Mouse (Mus musculus) neural tube, embryonic 12.5 days (tissue): Measurements from ENCODE around the gene Tanc1. TPM values are rescaled to one million over a fixed set of nuclear protein-coding genes. Genes with fewer than 3 reads are reported as not detected.

ENCODE experiments used
- ATAC-seq: fragments of 200-750 bp; cut with Nextera tagmentation; 2 replicates; pipeline ENCODE4 v1.8.0; 2017; ENCODE audit warnings: low read depth, mild to moderate bottlenecking, moderate TSS enrichment, moderate library complexity; ENCODE audit not compliant: low FRiP score
- H3K27ac ChIP-seq: fragments of 300-500 bp; sonication (generic); 2 replicates; pipeline ENCODE4 v1.5.1; 2016
- H3K27me3 ChIP-seq: fragments of 300-500 bp; sonication (generic); replicated peaks from 2 replicates; pipeline ENCODE4 v1.6.1; 2016; ENCODE audit warnings: mild to moderate bottlenecking
- H3K36me3 ChIP-seq: fragments of 300-500 bp; sonication (generic); 2 replicates; pipeline ENCODE4 v1.6.1; 2016; ENCODE audit warnings: mild to moderate bottlenecking
- H3K4me1 ChIP-seq: fragments of 300-500 bp; sonication (generic); 2 replicates; pipeline ENCODE4 v1.6.1; 2016
- H3K4me2 ChIP-seq: fragments of 300-500 bp; sonication (generic); replicated peaks from 2 replicates; pipeline ENCODE4 v1.6.1; 2016; ENCODE audit warnings: mild to moderate bottlenecking
- H3K4me3 ChIP-seq: fragments of 300-500 bp; sonication (generic); 2 replicates; pipeline ENCODE4 v1.5.1; 2016
- H3K9ac ChIP-seq: fragments of 300-500 bp; sonication (generic); 2 replicates; pipeline ENCODE4 v1.6.1; 2016; ENCODE audit warnings: mild to moderate bottlenecking
- H3K9me3 ChIP-seq: fragments of 300-500 bp; sonication (generic); 2 replicates; pipeline ENCODE4 v1.6.1; 2016; ENCODE audit warnings: mild to moderate bottlenecking
- WGBS: fragments of 180-500 bp; shearing (Covaris S2); methylation state at CpG from one replicate; pipeline ENCODE4 v1.1.7; 2016; 5-methylcytosine and 5-hydroxymethylcytosine counted together
- polyA plus RNA-seq: library from polyadenylated mRNA; unstranded; fragments of >200 nt; fragmentation: Nextera tagmentation; extraction: Ambion mirVana; gene quantifications from 2 replicates; pipeline ENCODE4 v1.2.1, GENCODE M21; 2016

Tanc1 gene
- polyA plus RNA-seq, 1 experiment from 2014 or later: 15.9 TPM

- Histone ChIP-seq H3K36me3 (peaks cover 2% of the 10 kb centered on the region; the same call in 1 of the 2 replicates), H3K4me1 (no peaks in the 10 kb centered on the region), H3K4me2 (no peak overlapping the region), H3K27ac (no peak overlapping the region), H3K9ac (no peak overlapping the region), H3K9me3 (peaks cover 7% of the 10 kb centered on the region; the same call in 1 of the 2 replicates), H3K4me3 (no peak overlapping the region), H3K27me3 (no peaks in the 10 kb centered on the region)
- ATAC-seq: no peak
- 89% methylated on average over 15 of the region's 15 CpGs for WGBS
Observed at GRCm38 (mm10) chr2:59876482-59876881, 264.6 kb downstream of the Tanc1 start.

- H3K27me3 ChIP-seq: no peaks in the 10 kb centered on the region
- H3K4me3 ChIP-seq: no peak overlapping the region
- H3K4me2 ChIP-seq: no peak overlapping the region
- H3K9me3 ChIP-seq: peaks cover 7% of the 10 kb centered on the region; the same call in 1 of the 2 replicates
- WGBS: 80% methylated on average over 4 of the region's 4 CpGs
- no peak overlapping the region for H3K9ac ChIP-seq
- H3K4me1 ChIP-seq: no peaks in the 10 kb centered on the region
- no peaks in the 10 kb centered on the region; the same call in 1 of the 2 replicates for H3K36me3 ChIP-seq
- H3K27ac ChIP-seq: no peak overlapping the region
- no peak for ATAC-seq
Observed at GRCm38 (mm10) chr2:59877335-59877734, 265.5 kb downstream of the Tanc1 start.

- Histone ChIP-seq H3K4me1 (no peaks in the 10 kb centered on the region), H3K4me2 (no peak overlapping the region), H3K4me3 (no peak overlapping the region), H3K9ac (no peak overlapping the region), H3K36me3 (no peaks in the 10 kb centered on the region; the same call in 1 of the 2 replicates), H3K27me3 (no peaks in the 10 kb centered on the region), H3K27ac (no peak overlapping the region), H3K9me3 (peaks cover 7% of the 10 kb centered on the region; the same call in 1 of the 2 replicates)
- ATAC-seq: no peak
- WGBS: 77% methylated on average over 19 of the region's 19 CpGs
Observed at GRCm38 (mm10) chr2:59878221-59878620, 266.4 kb downstream of the Tanc1 start.

- Histone ChIP-seq H3K9ac (no peak overlapping the region), H3K4me2 (peak overlapping the region; percentile 90), H3K27me3 (no peaks in the 10 kb centered on the region), H3K4me3 (peak overlapping the region; percentile 72; the same call in 1 of the 2 replicates), H3K4me1 (no peaks in the 10 kb centered on the region), H3K27ac (no peak overlapping the region), H3K36me3 (no peaks in the 10 kb centered on the region), H3K9me3 (peaks cover 7% of the 10 kb centered on the region; the same call in 1 of the 2 replicates)
- ATAC-seq: no peak
- WGBS: 88% methylated on average over 6 of the region's 6 CpGs
Observed at GRCm38 (mm10) chr2:59881404-59881803, 269.6 kb downstream of the Tanc1 start.

- Histone ChIP-seq H3K4me1 (no peaks in the 10 kb centered on the region), H3K9ac (peak within 1 kb of the TSS; percentile 67), H3K4me2 (peak within 1 kb of the TSS; percentile 90), H3K36me3 (no peaks in the 10 kb centered on the region), H3K9me3 (peaks cover 7% of the 10 kb centered on the region; the same call in 1 of the 2 replicates), H3K4me3 (peak within 1 kb of the TSS; percentile 72), H3K27me3 (no peaks in the 10 kb centered on the region), H3K27ac (no peak within 1 kb of the TSS)
- peak; percentile 95 for ATAC-seq
- 7% methylated on average over 57 of the region's 57 CpGs for WGBS
Observed at GRCm38 (mm10) chr2:59881831-59882741, 270.2 kb downstream of the Tanc1 start, which contains the start of gene Wdsub1. Gene Wdsub1, minus strand, starts transcription at chr2:59882591.

GRCm38 (mm10) chr2:59882742-59883281 is 271.0 kb downstream of the Tanc1 start:
- Histone ChIP-seq H3K36me3 (no peaks in the 10 kb centered on the region), H3K4me3 (peak overlapping the region; percentile 72), H3K4me1 (no peaks in the 10 kb centered on the region), H3K27ac (no peak overlapping the region), H3K9ac (no peak overlapping the region), H3K4me2 (peak overlapping the region; percentile 90), H3K9me3 (peaks cover 7% of the 10 kb centered on the region; the same call in 1 of the 2 replicates), H3K27me3 (no peaks in the 10 kb centered on the region)
- WGBS: 75% methylated on average over 8 of the region's 8 CpGs
- ATAC-seq: peak; percentile 23; the same call in 1 of the 2 replicates

GRCm38 (mm10) chr2:59889699-59890098 is 277.9 kb downstream of the Tanc1 start:
- WGBS: 51% methylated on average over 6 of the region's 6 CpGs
- H3K4me2 ChIP-seq: no peak overlapping the region
- no peak for ATAC-seq

More at GRCm38 (mm10) chr2:59889699-59890098, 277.9 kb downstream of the Tanc1 start:
- H3K36me3 ChIP-seq: peaks cover 4% of the 10 kb centered on the region; the same call in 1 of the 2 replicates
- no peak overlapping the region for H3K4me3 ChIP-seq
- no peaks in the 10 kb centered on the region for H3K9me3 ChIP-seq
- H3K4me1 ChIP-seq: no peaks in the 10 kb centered on the region
- H3K27me3 ChIP-seq: no peaks in the 10 kb centered on the region
- no peak overlapping the region for H3K27ac ChIP-seq
- H3K9ac ChIP-seq: no peak overlapping the region

Other genes starting within 250 kb of the Tanc1 start
- gene Dapl1, start 127.4 kb upstream of the Tanc1 start, polyA plus RNA-seq: 0.38 TPM in 1 of 2 replicates, not detected in the other